Mouse (Mus musculus): Measurements from ENCODE around the gene Egfem1. TPM values are rescaled to one million over a fixed set of nuclear protein-coding genes. Genes with fewer than 3 reads are reported as not detected.

Egfem1 gene
- total RNA-seq (2021), result under 1 TPM; 0.25 to 0.29 TPM
- long read RNA-seq, experiment 1, result 0 reads
- long read RNA-seq, experiment 2, result 0 reads

GRCm38 (mm10) chr3:29081952-29082295 lies at the start of gene Egfem1:
Gene Egfem1, plus strand, starts transcription at chr3:29082023.
- no peak for DNase-seq
- intact Hi-C loops (cut with DNase I; ENCODE audit: low total_unique reads), result no loop called here

- intact Hi-C loops (cut with DNase I; ENCODE audit: low total_unique reads), result no loop called here
- no peak for DNase-seq
Observed at GRCm38 (mm10) chr3:29033107-29033506, 48.7 kb upstream of the Egfem1 start.

- no peak for DNase-seq
- intact Hi-C loops (cut with DNase I; ENCODE audit: low total_unique reads), result no loop called here
Observed at GRCm38 (mm10) chr3:29036146-29036545, 45.7 kb upstream of the Egfem1 start.

- intact Hi-C loops (cut with DNase I; ENCODE audit: low total_unique reads), result no loop called here
- DNase-seq, result no peak
Observed at GRCm38 (mm10) chr3:29036620-29037019, 45.2 kb upstream of the Egfem1 start.

GRCm38 (mm10) chr3:29040064-29040463 lies 41.8 kb upstream of the Egfem1 start:
- intact Hi-C loops (cut with DNase I; ENCODE audit: low total_unique reads), result no loop called here
- no peak for DNase-seq

GRCm38 (mm10) chr3:29046281-29046680 lies 35.5 kb upstream of the Egfem1 start:
- intact Hi-C loops (cut with DNase I; ENCODE audit: low total_unique reads), result no loop called here

GRCm38 (mm10) chr3:29047273-29047932 lies 34.4 kb upstream of the Egfem1 start:
- intact Hi-C loops (cut with DNase I; ENCODE audit: low total_unique reads), result no loop called here
- no peak for DNase-seq

More at GRCm38 (mm10) chr3:29046281-29046680, 35.5 kb upstream of the Egfem1 start:
- DNase-seq, result no peak

GRCm38 (mm10) chr3:29063156-29063555 lies 18.7 kb upstream of the Egfem1 start:
- DNase-seq, result no peak
- intact Hi-C loops (cut with DNase I; ENCODE audit: low total_unique reads), result no loop called here

GRCm38 (mm10) chr3:29068428-29069098 lies 13.3 kb upstream of the Egfem1 start:
- intact Hi-C loops (cut with DNase I; ENCODE audit: low total_unique reads), result no loop called here

GRCm38 (mm10) chr3:29071315-29071714 lies 10.5 kb upstream of the Egfem1 start:
- no peak for DNase-seq
- intact Hi-C loops (cut with DNase I; ENCODE audit: low total_unique reads), result no loop called here

More at GRCm38 (mm10) chr3:29068428-29069098, 13.3 kb upstream of the Egfem1 start:
- DNase-seq, result no peak

GRCm38 (mm10) chr3:29081517-29081916 lies 306 bp upstream of the Egfem1 start:
- no peak for DNase-seq
- intact Hi-C loops (cut with DNase I; ENCODE audit: low total_unique reads), result no loop called here

GRCm38 (mm10) chr3:29082296-29082995 lies 623 bp downstream of the Egfem1 start:
- intact Hi-C loops (cut with DNase I; ENCODE audit: low total_unique reads), result no loop called here
- DNase-seq, result peak; percentile 19

- DNase-seq, result no peak
- intact Hi-C loops (cut with DNase I; ENCODE audit: low total_unique reads), result no loop called here
Observed at GRCm38 (mm10) chr3:29082996-29083350, 1.1 kb downstream of the Egfem1 start.

GRCm38 (mm10) chr3:29098467-29098866 lies 16.6 kb downstream of the Egfem1 start:
- no peak for DNase-seq
- intact Hi-C loops (cut with DNase I; ENCODE audit: low total_unique reads), result no loop called here

GRCm38 (mm10) chr3:29106016-29106723 lies 24.3 kb downstream of the Egfem1 start:
- no peak for DNase-seq
- intact Hi-C loops (cut with DNase I; ENCODE audit: low total_unique reads), result no loop called here

- no peak for DNase-seq
- intact Hi-C loops (cut with DNase I; ENCODE audit: low total_unique reads), result no loop called here
Observed at GRCm38 (mm10) chr3:29107134-29107533, 25.3 kb downstream of the Egfem1 start.

- intact Hi-C loops (cut with DNase I; ENCODE audit: low total_unique reads), result no loop called here
- DNase-seq, result no peak
Observed at GRCm38 (mm10) chr3:29110321-29110720, 28.5 kb downstream of the Egfem1 start.

- intact Hi-C loops (cut with DNase I; ENCODE audit: low total_unique reads), result no loop called here
Observed at GRCm38 (mm10) chr3:29114517-29114916, 32.7 kb downstream of the Egfem1 start.

GRCm38 (mm10) chr3:29117379-29117778 lies 35.6 kb downstream of the Egfem1 start:
- DNase-seq, result no peak
- intact Hi-C loops (cut with DNase I; ENCODE audit: low total_unique reads), result no loop called here

More at GRCm38 (mm10) chr3:29114517-29114916, 32.7 kb downstream of the Egfem1 start:
- DNase-seq, result no peak

- no peak for DNase-seq
- intact Hi-C loops (cut with DNase I; ENCODE audit: low total_unique reads), result no loop called here
Observed at GRCm38 (mm10) chr3:29122556-29122955, 40.7 kb downstream of the Egfem1 start.
